Mouse (Mus musculus) megakaryocyte-erythroid progenitor cell, adult 5 weeks (primary cell): Measurements from ENCODE around the gene Pdlim7. TPM values are rescaled to one million over a fixed set of nuclear protein-coding genes. Genes with fewer than 3 reads are reported as not detected.

Experiments used
- polyA plus RNA-seq: library from polyadenylated mRNA; stranded (reverse); fragments of >175 nt; gene quantifications from 2 replicates; pipeline ENCODE4 v1.2.3, GENCODE M21; 2012

Gene Pdlim7
- polyA plus RNA-seq = 79.3 and 93.6 TPM in 2 replicates

DNA sequence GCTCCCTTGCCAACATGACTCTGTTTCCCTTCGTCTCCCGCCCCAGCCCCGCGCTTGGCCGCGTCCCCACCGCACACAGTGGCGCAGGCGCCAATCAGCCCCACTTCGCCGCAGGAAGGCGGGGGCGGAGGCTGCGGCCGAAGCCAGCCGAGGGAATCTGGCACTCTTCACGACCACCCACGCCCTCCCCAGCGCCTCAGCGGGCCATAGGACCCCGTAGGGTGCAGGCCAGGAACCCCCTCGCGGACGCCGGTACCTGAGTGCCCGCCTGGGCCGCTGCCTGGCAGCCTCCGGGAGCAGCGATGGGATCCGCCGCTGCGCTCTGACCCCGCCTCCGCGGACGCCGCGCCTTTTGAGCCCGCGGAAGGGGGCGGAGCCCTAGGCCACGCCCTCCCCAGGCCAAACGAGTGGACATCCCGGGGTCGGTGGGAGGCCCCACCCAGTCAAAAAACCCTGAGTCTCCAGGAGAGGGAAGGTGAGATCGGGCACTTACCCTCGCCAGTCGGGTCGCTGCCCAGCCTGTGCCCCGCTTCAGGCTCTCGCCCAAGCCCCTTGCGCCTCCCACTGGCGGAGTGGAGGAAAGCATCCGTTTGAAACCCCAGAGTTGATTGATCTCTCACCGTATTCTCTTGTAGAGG is at the start of gene Pdlim7:
Gene Pdlim7, minus strand, starts transcription at position 566 of the 638 bp plus-strand sequence.

DNA sequence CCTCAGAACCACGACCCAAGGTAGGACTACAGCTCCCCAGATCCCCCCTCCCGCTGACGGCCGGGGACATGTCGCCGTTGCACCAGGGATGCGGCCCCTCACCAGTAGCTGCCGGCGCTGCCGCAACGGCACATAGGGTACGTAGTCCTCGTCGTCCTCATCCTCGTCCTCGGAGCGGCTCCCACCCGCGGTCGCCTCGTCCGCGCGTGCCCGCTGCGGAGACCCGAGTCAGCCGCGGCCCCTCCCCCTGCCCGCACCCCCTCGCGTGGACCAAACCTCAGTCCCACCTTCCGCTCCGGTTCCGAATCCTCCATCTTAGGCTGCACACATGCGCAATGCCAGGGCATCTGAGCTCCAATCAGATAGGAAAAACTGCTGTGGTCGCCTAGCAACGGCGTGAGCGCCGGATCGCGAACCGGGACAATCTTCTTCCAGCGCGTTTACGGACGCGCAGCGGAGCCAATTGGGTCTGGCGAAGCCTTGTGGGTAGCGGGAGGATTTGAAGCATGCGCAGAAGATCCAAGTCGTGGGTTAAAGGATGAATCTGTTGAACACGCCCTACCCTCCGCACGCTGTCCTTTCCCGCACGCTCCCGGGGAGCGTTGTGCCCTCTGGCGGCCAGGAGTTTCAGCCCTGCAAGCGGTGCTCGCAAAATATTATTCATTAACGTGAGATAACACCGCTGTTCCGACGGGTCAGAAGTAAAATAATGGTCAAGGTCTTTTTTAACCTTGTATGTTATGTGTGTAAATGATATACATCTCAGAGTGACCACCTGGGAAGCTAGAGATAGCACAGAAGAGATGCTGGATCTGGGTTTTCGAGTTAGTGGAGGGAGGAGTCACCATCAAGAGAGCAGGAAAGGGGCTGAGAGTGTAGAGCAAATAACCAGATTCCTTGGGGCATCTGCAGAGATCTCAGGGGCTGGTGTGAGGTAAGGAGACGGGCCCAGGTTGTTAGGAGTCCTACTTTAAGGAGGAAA is 23.0 kb upstream of the Pdlim7 start, which contains the start of gene Ddx41:
Gene Ddx41, minus strand, starts transcription at position 465 of the 982 bp plus-strand sequence.

DNA sequence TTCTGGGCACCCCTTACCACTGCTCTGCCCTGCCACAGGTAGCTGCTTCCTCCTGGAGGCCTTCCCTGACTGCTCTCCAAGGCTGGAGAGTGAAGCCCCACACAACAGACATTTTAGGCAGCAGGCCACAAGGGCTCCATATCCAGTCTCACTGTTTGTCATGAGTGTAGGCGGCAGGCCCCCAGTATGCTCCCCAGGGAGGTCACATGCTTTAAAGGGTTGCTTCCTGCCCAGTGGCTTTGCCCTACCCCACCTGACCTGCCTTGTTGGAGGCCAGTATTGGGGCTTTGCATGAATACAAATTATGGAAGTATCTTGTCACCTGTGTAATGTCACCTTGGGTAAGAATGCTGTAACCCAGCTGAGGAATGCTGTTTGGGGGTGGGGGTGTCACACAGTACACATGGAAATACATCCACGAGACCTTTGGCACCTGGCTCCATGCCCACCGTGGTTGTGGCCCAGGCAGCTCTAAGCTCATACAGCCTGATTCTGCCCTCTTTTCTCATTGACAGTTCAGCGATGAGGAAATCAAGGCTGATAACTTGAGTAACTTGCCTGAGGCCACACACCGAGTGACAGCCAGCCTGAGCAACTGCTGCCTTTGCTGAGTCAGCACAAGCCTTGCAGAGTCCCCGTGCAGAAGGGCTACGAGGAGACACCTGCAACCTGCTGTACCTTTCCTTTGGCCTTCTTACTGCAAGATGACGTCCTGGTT is 15.9 kb upstream of the Pdlim7 start, which contains the start of gene Dok3:
Gene Dok3, minus strand, starts transcription at position 99 of the 718 bp plus-strand sequence.

DNA sequence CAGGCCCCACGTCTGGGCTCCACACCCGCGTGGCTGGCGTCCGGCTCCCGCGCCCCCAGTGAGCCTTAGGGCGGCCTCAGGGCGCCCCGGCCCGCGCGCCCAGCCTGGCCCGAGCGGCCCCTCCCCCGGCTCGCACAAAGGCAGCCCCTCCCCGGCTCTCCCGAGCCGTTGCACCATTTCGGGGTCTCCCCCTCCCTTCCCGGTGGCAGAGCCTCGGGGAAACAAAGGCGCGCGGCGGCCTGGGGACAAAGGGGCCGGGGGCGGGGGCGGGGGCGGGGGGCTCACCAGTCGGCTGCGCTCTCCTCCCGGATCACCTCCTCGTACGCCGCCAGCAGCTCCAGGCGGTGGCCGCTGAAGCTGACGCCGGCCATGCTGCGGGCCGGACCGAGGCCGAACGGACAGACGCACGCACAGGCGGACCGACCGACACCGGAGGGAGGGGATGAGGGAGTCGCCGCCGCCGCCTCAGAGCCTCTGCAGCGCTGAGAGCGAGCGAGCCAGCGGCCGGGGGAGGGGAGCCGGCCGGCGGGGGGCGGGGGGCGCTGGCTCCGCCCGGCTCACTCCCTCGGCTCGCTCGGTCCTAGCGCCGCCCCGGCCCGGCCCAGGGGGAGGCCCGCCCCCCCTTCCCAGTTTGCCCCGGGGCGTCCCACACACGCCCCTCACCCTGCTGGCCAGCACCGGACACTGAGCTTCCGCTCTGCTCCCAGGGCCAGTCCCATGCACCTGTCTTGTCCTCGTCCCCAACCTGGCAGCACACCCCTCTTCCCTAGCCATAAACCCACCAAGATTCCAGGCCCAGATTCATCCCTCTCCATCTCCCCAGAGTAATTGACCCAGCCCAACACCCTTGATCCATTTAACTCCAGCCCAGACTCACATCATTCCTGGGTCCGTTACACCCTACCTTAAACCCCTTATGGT is 25.6 kb downstream of the Pdlim7 start, which contains the start of gene Dbn1:
Gene Dbn1, minus strand, starts transcription at position 534 of the 921 bp plus-strand sequence.

DNA sequence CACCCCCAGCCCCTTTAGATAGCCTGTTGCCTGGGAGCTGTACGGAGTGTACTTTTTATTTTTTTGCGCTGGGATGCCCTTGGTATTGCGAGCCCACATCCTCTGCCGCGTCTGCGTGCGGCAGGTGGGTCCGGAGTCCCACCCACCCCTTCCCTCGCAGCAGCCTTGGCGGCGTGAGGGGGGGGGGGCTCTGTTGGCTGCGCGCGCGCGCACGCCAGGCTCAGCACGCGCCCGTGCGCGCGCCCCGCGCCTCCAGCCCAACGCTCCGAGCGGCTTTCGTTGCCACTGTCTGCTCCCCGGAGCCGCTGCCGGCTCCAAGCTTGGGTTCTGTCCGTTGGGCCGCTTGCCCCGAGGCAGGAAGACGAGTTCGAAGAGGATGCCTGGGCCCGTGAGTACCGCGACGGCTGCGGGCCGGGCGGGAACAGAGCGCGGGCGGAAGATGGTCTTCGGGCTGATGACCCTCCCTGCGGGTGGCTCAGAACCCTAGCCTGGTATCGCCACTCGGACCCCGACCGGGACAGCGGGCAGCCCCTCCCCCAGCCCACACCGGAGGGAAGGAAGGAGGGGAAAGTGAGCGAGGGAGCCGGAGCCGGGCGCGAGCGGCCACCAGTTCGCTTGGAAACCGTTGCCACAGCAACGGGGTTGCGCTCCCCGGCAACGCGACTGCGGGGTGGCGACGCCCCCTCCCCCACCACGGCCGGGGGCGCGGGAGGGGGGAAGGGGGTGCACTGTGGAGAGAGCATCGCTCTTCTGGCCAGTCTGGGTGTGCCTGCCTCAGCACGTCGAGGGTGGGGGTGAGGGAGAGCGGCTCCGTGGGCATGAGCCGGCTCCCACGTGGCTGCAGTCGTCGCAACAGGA is 49.2 kb downstream of the Pdlim7 start, which contains the start of gene Prr7:
Gene Prr7, plus strand, starts transcription at position 241 of the 858 bp plus-strand sequence.

Other genes with a start within 250 kb of the Pdlim7 start
- 274 and 289 TPM in 2 replicates for gene Prelid1, start 193.2 kb downstream of the Pdlim7 start, polyA plus RNA-seq
- gene Rab24, start 191.7 kb downstream of the Pdlim7 start, polyA plus RNA-seq = 79.4 and 99.3 TPM in 2 replicates
- 9.2 and 11.5 TPM in 2 replicates for gene Mxd3, start 183.9 kb downstream of the Pdlim7 start, polyA plus RNA-seq
- 128 and 133 TPM in 2 replicates for gene Lman2, start 150.9 kb downstream of the Pdlim7 start, polyA plus RNA-seq
- 18.1 and 18.7 TPM in 2 replicates for gene Rgs14, start 143.9 kb downstream of the Pdlim7 start, polyA plus RNA-seq
- gene Slc34a1, start 115.5 kb downstream of the Pdlim7 start, polyA plus RNA-seq = 0.29 and 0.36 TPM in 2 replicates
- gene Pfn3, start 98.4 kb downstream of the Pdlim7 start, polyA plus RNA-seq = not detected in 2 replicates
- gene F12, start 86.9 kb downstream of the Pdlim7 start, polyA plus RNA-seq = 0.49 TPM in 1 of 2 replicates, not detected in the other
- gene Grk6, start 68.6 kb downstream of the Pdlim7 start, polyA plus RNA-seq = 84.4 and 86.7 TPM in 2 replicates
- gene Prr7, start 49.4 kb downstream of the Pdlim7 start, polyA plus RNA-seq = 17.3 and 18.6 TPM in 2 replicates
- gene Dbn1, start 25.6 kb downstream of the Pdlim7 start, polyA plus RNA-seq = 6.1 and 8.7 TPM in 2 replicates
- gene Dok3, start 15.6 kb upstream of the Pdlim7 start, polyA plus RNA-seq = 193 and 354 TPM in 2 replicates
- 108 and 132 TPM in 2 replicates for gene Ddx41, start 23.0 kb upstream of the Pdlim7 start, polyA plus RNA-seq
- 99.9 and 120 TPM in 2 replicates for gene Fam193b, start 57.4 kb upstream of the Pdlim7 start, polyA plus RNA-seq
- gene Tmed9, start 60.1 kb upstream of the Pdlim7 start, polyA plus RNA-seq = 247 and 261 TPM in 2 replicates
- gene B4galt7, start 86.2 kb upstream of the Pdlim7 start, polyA plus RNA-seq = 31.0 and 33.7 TPM in 2 replicates
- 56.9 and 76.9 TPM in 2 replicates for gene Caml, start 109.3 kb upstream of the Pdlim7 start, polyA plus RNA-seq
- gene Ddx46, start 121.4 kb upstream of the Pdlim7 start, polyA plus RNA-seq = 21.0 and 37.2 TPM in 2 replicates
- gene B230219D22Rik, start 179.4 kb upstream of the Pdlim7 start, polyA plus RNA-seq = 19.1 and 19.5 TPM in 2 replicates
- gene Txndc15, start 201.0 kb upstream of the Pdlim7 start, polyA plus RNA-seq = 26.2 and 27.5 TPM in 2 replicates
- 57.3 and 57.7 TPM in 2 replicates for gene Pcbd2, start 213.7 kb upstream of the Pdlim7 start, polyA plus RNA-seq